Mouse (Mus musculus): Measurements from ENCODE around the gene Nr3c2.

- TF ChIP-seq POLR2A (IDR thresholded peaks at IDR 0.05; ENCODE audit: low read depth, low read length) (no peak), CTCF (IDR thresholded peaks at IDR 0.05; ENCODE audit: extremely low read depth, insufficient read depth, insufficient read length, insufficient replicate concordance) (no peak)
These were observed 223.1 kb downstream of the Nr3c2 start for GRCm38 (mm10) chr8:77122300-77122699.

All from spleen, adult 2 months (tissue).